In the genomic region with DNA sequence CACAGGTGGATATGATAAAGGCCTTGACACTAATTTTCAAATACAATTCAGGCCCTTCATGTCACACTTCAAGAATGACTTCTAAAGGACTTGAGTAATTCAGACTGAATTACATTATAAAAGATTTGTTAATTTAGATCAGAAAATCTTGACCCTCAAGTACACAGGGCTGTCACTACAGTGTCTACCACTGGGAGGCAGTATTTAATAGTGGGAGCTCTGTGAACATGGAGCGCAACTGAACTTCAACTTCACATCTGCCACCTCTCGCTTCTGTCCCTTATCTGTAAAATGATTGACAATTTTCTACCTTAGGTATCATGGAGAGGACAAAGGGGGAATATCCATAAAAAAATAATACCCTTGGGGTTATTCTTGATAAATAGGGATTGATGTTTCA, we compare ENCODE assay signal across 8 mouse cellular contexts. TPM values are rescaled to one million over a fixed set of nuclear protein-coding genes. Genes with fewer than 3 reads are reported as not detected.
DNase-seq lines count a peak whose midpoint lies in the region; ATAC-seq lines count a peak whose summit lies in the region.

No protein-coding gene starts in this region.

- DNase-seq in frontal cortex, postnatal 14 days (ENCODE audit: low spot score in 2 of 2) = no peak
- DNase-seq in right cerebral cortex, adult 18-20 months = peak; percentile 54
- DNase-seq in right cerebral cortex, postnatal 36 days (ENCODE audit: low spot score in 2 of 2) = no peak
- peak; percentile 54 for DNase-seq in cerebellum, adult 8-10 months
- DNase-seq in induced T-regulatory cell, adult 2 months (ENCODE audit: low read depth) = peak; percentile 71
- peak; percentile 69 for DNase-seq in lung, postnatal 25 days (ENCODE audit: low spot score)

- peak; percentile 81; the same call in 1 of the 2 replicates for ATAC-seq in frontal cortex, adult (ENCODE audit: low TSS enrichment)
- ATAC-seq in megakaryocyte, adult 5-6 weeks (ENCODE audit: poor library complexity, severe bottlenecking) = no peak

RNA-seq across cellular contexts. Expression of a gene that starts 8.7 kb away (rescaled TPM):
- total RNA-seq in megakaryocyte, adult 5-6 weeks (2015) = 1.4 and 1.8 TPM in 2 replicates
- 0.77 and 1.2 TPM in 2 replicates for total RNA-seq in megakaryocyte, adult 5-6 weeks (2017)

RNA-seq across cellular contexts. Expression of a gene that starts 10.9 kb away (rescaled TPM):
- not detected in 2 replicates for total RNA-seq in megakaryocyte, adult 5-6 weeks (2015)
- total RNA-seq in megakaryocyte, adult 5-6 weeks (2017) = not detected in 2 replicates

RNA-seq across cellular contexts. Expression of a gene that starts 19.9 kb away (rescaled TPM):
- not detected in 2 replicates for total RNA-seq in megakaryocyte, adult 5-6 weeks (2015)
- total RNA-seq in megakaryocyte, adult 5-6 weeks (2017) = not detected in 2 replicates

Comparison
In these comparisons a context has a peak if more than half of its experiments do, and no peak if none do; other contexts are left out.
1. DNase-seq: peak in right cerebral cortex, adult 18-20 months (single experiment), cerebellum, adult 8-10 months (single experiment), induced T-regulatory cell, adult 2 months (single experiment) and lung, postnatal 25 days (single experiment); none in frontal cortex, postnatal 14 days (0 of 2) and right cerebral cortex, postnatal 36 days (0 of 2).